Comparison of ENCODE assay signal across 9 mouse cellular contexts in the genomic region with DNA sequence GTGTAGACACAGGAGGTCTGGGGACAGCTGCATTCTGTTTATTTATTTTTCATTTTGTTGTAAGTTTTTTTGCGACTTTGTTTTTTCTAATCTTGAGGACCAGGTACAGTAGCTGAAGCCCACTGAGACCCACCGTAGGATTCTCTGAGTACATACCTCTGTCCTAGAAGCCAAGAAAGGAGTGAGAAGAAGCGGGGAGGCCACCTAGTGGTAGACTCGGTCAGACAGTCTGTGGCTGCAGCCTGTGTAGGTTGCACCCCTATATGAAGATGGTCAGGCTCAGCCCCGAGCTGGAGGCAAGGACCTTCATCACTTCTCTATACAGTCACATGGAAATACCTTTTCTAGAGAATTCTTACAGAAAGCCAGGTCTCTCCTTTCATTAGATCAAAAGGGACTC.
DNase-seq lines count a peak whose midpoint lies in the region; ATAC-seq and TF ChIP-seq lines count a peak whose summit lies in the region.
"Had no signal": no experiment of that assay in that cellular context is flagged by ENCODE, and none has a peak within 500 bp of the region (broad histone marks: within the 10 kb centered on the region; RNA-seq: fewer than 3 reads in every experiment).

No protein-coding gene starts in this region.

- peak; percentile 30 for DNase-seq in forebrain, postnatal 0 days
- DNase-seq in lung, adult 2 months, result no peak
- no peak for DNase-seq in lung, adult 18-20 months
- DNase-seq in neural tube, embryonic 11.5 days (ENCODE audit: low spot score), result peak; percentile 44
- no peak for DNase-seq in urinary bladder, adult 18-20 months (ENCODE audit: low spot score in 2 of 2)

- no peaks in the 10 kb centered on the region for H3K9me3 ChIP-seq in forebrain, postnatal 0 days (ENCODE audit: low read length)
- no peaks in the 10 kb centered on the region for H3K9me3 ChIP-seq in forebrain, embryonic 13.5 days (replicated peaks)
- no peaks in the 10 kb centered on the region for H3K9me3 ChIP-seq in neural tube, embryonic 11.5 days (ENCODE audit: control insufficient read depth, low read length)
- H3K9me3 ChIP-seq: midbrain, embryonic 12.5 days had no signal

- no peak overlapping the region for H3K27ac ChIP-seq in forebrain, postnatal 0 days (ENCODE audit: low read depth, low read length)
- no peak overlapping the region for H3K27ac ChIP-seq in forebrain, embryonic 13.5 days
- no peak overlapping the region for H3K27ac ChIP-seq in cortical plate, adult 2 months (ENCODE audit: insufficient read depth, low read length)
- no peak overlapping the region for H3K27ac ChIP-seq in neural tube, embryonic 11.5 days (ENCODE audit: low read depth, low read length)
- H3K27ac ChIP-seq: midbrain, embryonic 12.5 days had no signal

- no peak overlapping the region for H3K4me3 ChIP-seq in forebrain, postnatal 0 days (ENCODE audit: low read depth, low read length)
- no peak overlapping the region for H3K4me3 ChIP-seq in forebrain, embryonic 13.5 days
- H3K4me3 ChIP-seq in lung, adult 2 months (replicated peaks; ENCODE audit: extremely low read depth, low read depth, low read length), result no peak overlapping the region
- H3K4me3 ChIP-seq in cortical plate, adult 2 months (ENCODE audit: insufficient read depth, low read length), result no peak overlapping the region
- H3K4me3 ChIP-seq in neural tube, embryonic 11.5 days (ENCODE audit: low read depth, low read length), result no peak overlapping the region
- H3K4me3 ChIP-seq: midbrain, embryonic 12.5 days had no signal

- H3K4me2 ChIP-seq in forebrain, postnatal 0 days (ENCODE audit: low read depth), result no peak overlapping the region
- no peak overlapping the region for H3K4me2 ChIP-seq in forebrain, embryonic 13.5 days
- no peak overlapping the region for H3K4me2 ChIP-seq in neural tube, embryonic 11.5 days (ENCODE audit: low read depth)
- H3K4me2 ChIP-seq: midbrain, embryonic 12.5 days had no signal

- H3K27me3 ChIP-seq in forebrain, postnatal 0 days (ENCODE audit: insufficient read depth, low read length), result no peaks in the 10 kb centered on the region
- no peaks in the 10 kb centered on the region for H3K27me3 ChIP-seq in forebrain, embryonic 13.5 days
- no peaks in the 10 kb centered on the region for H3K27me3 ChIP-seq in neural tube, embryonic 11.5 days (ENCODE audit: control insufficient read depth, insufficient read depth, low read length)
- H3K27me3 ChIP-seq: midbrain, embryonic 12.5 days had no signal

- TF ChIP-seq POLR2A in lung, adult 2 months (IDR thresholded peaks at IDR 0.05; ENCODE audit: borderline replicate concordance, extremely low read depth, low read depth, low read length), result no peak
- TF ChIP-seq POLR2A in cortical plate, adult 2 months (IDR thresholded peaks at IDR 0.05; ENCODE audit: extremely low read depth, insufficient read depth, low read length), result no peak

- no peak overlapping the region for H3K9ac ChIP-seq in forebrain, postnatal 0 days
- no peak overlapping the region for H3K9ac ChIP-seq in forebrain, embryonic 13.5 days
- H3K9ac ChIP-seq in neural tube, embryonic 11.5 days (ENCODE audit: low read length), result no peak overlapping the region
- H3K9ac ChIP-seq: midbrain, embryonic 12.5 days had no signal

- H3K4me1 ChIP-seq in forebrain, postnatal 0 days (ENCODE audit: insufficient read depth), result no peaks in the 10 kb centered on the region
- peaks cover 5% of the 10 kb centered on the region; the same call in 1 of the 2 replicates for H3K4me1 ChIP-seq in forebrain, embryonic 13.5 days
- no peaks in the 10 kb centered on the region for H3K4me1 ChIP-seq in lung, adult 2 months (ENCODE audit: control insufficient read depth, insufficient read depth, low read length)
- no peaks in the 10 kb centered on the region; the same call in 1 of the 2 replicates for H3K4me1 ChIP-seq in cortical plate, adult 2 months (ENCODE audit: control insufficient read depth, insufficient read depth, low read length)
- no peaks in the 10 kb centered on the region for H3K4me1 ChIP-seq in neural tube, embryonic 11.5 days (ENCODE audit: control insufficient read depth, insufficient read depth, low read length)
- H3K4me1 ChIP-seq: midbrain, embryonic 12.5 days had no signal

- peaks cover 53% of the 10 kb centered on the region for H3K36me3 ChIP-seq in forebrain, postnatal 0 days (ENCODE audit: insufficient read depth)
- H3K36me3 ChIP-seq in forebrain, embryonic 13.5 days (ENCODE audit: poor library complexity, severe bottlenecking), result peaks cover 67% of the 10 kb centered on the region
- H3K36me3 ChIP-seq in neural tube, embryonic 11.5 days (ENCODE audit: control insufficient read depth, insufficient read depth, low read length), result peaks cover 15% of the 10 kb centered on the region

- no peak; the same call in 1 of the 2 replicates for ATAC-seq in forebrain, postnatal 0 days
- ATAC-seq in forebrain, embryonic 13.5 days, result no peak
- no peak for ATAC-seq in neural tube, embryonic 11.5 days (ENCODE audit: insufficient read depth, low FRiP score, low TSS enrichment)
- no peak for ATAC-seq in inflammation-experienced regulatory T-cells, adult 6 months

- TF ChIP-seq CTCF in forebrain, postnatal 0 days (IDR thresholded peaks at IDR 0.05; ENCODE audit: low read depth), result peak; percentile 63
- TF ChIP-seq CTCF in lung, adult 2 months (IDR thresholded peaks at IDR 0.05; ENCODE audit: insufficient read depth, low read length), result peak; percentile 39; the same call in 1 of the 2 replicates
- TF ChIP-seq CTCF in cortical plate, adult 2 months (IDR thresholded peaks at IDR 0.05; ENCODE audit: extremely low read depth, insufficient read depth, low read length), result peak; percentile 42

- 54% methylated on average over 5 of the region's 5 CpGs for WGBS in forebrain, postnatal 0 days
- WGBS in forebrain, embryonic 13.5 days, result 57% methylated on average over 5 of the region's 5 CpGs
- 69% methylated on average over 5 of the region's 5 CpGs for WGBS in lung, adult 2 months
- 61% methylated on average over 5 of the region's 5 CpGs for WGBS in neural tube, embryonic 11.5 days

Comparison
In these comparisons a context has a peak if more than half of its experiments do, and no peak if none do; other contexts are left out.
1. DNase-seq: peak in forebrain, postnatal 0 days (single experiment) and neural tube, embryonic 11.5 days (single experiment); none in lung, adult 2 months (single experiment), lung, adult 18-20 months (0 of 2) and urinary bladder, adult 18-20 months (0 of 2).
2. Peak in every context shown above with its lines, with median percentiles within 50 percentile points of each other: CTCF ChIP-seq.